Mouse (Mus musculus) layer of hippocampus, adult 2 months (tissue): Measurements from ENCODE around the gene Chp2. TPM values are rescaled to one million over a fixed set of nuclear protein-coding genes. Genes with fewer than 3 reads are reported as not detected.
A peak's percentile ranks its signal among the peaks of the same experiment; 100 is the strongest.
"Not testable (repeated sequence)": the region's sequence is repeated elsewhere in the genome, so short reads cannot be mapped to it uniquely, and the experiment has no call there.

Experiments
- DNase-seq, 2 experiments: peaks; one replicate each; pipeline ENCODE4 v3.0.0; 2022; ENCODE audit warnings: low spot score in 2 of 2
- H3K27ac ChIP-seq: fragments of 200-600 bp; 2 replicates; pipeline ENCODE4 v1.8.1; 2022
- H3K4me3 ChIP-seq: fragments of 200-600 bp; 2 replicates; pipeline ENCODE4 v1.8.1; 2022; ENCODE audit warnings: mild to moderate bottlenecking
- CTCF ChIP-seq: fragments of 200-600 bp; conservative IDR thresholded peaks from 2 replicates; pipeline ENCODE4 v1.8.1; 2022; ENCODE audit warnings: antibody characterized with exemption, mild to moderate bottlenecking, moderate library complexity
- total RNA-seq, 2 experiments: library from RNA; stranded (reverse); gene quantifications; 2 replicates each; pipeline ENCODE4 v1.2.3; 2021

The Chp2 gene
- total RNA-seq, 2 experiments from 2014 or later: 2.7 to 3.3 TPM

- Histone ChIP-seq H3K4me3 (no peak overlapping the region), H3K27ac (no peak overlapping the region)
- no peak for TF ChIP-seq CTCF
- no peak for DNase-seq
Observed at GRCm38 (mm10) chr7:122208276-122209021, 10.8 kb upstream of the Chp2 start.

GRCm38 (mm10) chr7:122226020-122226742 lies 6.9 kb downstream of the Chp2 start:
- DNase-seq: no peak

GRCm38 (mm10) chr7:122226744-122227143 lies 7.4 kb downstream of the Chp2 start:
- no peak for DNase-seq
- no peak overlapping the region for H3K27ac ChIP-seq
- TF ChIP-seq CTCF: no peak
- H3K4me3 ChIP-seq: no peak overlapping the region

More at GRCm38 (mm10) chr7:122226020-122226742, 6.9 kb downstream of the Chp2 start:
- no peak for TF ChIP-seq CTCF
- no peak overlapping the region for H3K4me3 ChIP-seq
- no peak overlapping the region for H3K27ac ChIP-seq

DNA sequence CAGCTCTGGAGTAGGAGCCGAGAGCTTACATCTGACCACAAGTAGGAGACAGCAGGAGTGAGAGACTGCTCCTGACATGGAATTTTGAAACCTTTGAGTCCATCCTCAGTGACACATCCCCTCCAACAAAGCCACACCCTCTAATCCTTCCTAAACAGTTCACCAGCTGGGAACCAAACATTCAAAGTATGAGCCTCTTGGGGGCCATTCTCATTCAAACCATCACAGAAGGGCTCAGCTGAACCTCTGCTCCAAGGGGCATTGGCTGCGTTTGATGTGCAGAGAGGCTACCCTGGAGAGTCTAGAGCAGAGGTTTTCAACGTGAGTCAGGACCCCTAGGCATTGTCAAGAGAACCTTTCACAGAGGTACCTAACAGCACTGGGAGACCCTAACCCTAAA lies 10.0 kb downstream of the Chp2 start:
- Histone ChIP-seq H3K27ac (no peak overlapping the region), H3K4me3 (no peak overlapping the region)
- no peak for TF ChIP-seq CTCF
- DNase-seq: no peak

DNA sequence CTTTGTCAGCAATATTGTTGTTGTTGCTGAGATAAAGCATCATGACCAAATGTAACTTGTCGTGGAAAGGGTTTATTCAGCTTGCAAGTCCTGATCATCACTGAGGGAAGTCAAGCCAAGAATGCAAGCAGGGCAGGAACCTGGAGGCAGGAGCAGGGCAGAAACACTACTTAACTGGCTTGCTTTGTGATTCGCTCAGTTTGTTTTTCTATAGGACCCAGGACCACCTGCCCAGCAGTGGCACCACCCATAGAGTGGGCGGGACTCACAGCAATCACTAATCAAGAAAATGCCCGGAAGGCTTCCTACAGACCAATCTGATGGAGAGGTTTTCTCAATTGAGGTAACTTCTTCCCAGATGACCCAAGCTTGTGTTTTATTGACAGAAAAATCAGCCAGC lies 10.6 kb downstream of the Chp2 start:
- TF ChIP-seq CTCF: no peak
- DNase-seq: no peak
- Histone ChIP-seq H3K27ac (no peak overlapping the region), H3K4me3 (no peak overlapping the region)

- H3K4me3 ChIP-seq: no peak overlapping the region
- TF ChIP-seq CTCF: no peak
- no peak for DNase-seq
- H3K27ac ChIP-seq: no peak overlapping the region
Observed at GRCm38 (mm10) chr7:122230866-122231265, 11.6 kb downstream of the Chp2 start.

GRCm38 (mm10) chr7:122238939-122239338 lies 19.6 kb downstream of the Chp2 start:
- Histone ChIP-seq H3K4me3 (no peak overlapping the region), H3K27ac (no peak overlapping the region)
- no peak for DNase-seq
- TF ChIP-seq CTCF: no peak

DNA sequence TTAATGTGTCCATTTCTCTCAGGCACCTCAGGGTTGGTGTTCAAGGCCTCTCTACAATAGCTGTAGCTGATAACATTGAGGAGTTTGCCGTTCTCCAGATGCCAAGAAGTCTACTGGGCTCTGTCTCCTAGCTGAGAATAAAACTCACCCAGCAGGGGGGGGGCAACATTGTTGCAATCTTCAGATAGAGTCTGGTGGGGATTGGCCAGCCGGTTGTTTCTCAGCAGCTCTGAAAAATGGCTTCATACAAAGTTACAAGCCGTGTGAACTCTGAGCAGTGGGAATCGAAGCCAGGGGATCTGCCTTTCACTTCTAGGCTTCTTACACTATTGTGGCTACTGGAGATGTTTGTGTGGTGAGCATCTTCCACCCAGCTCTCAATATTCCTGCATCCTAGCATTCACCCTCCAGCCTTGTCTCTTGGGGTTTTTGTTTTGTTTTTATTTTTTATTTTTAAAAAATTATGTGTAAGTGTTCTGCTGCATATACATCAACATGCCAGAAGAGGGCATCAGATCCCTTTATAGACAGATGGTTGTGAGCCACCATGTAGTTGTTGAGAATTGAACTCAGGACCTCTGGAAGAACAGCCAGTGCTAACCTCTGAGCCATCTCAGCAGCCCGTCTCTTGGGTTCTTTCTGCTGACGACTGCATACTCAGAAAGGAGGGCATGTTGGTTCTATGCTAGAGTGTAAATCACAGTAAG lies 21.3 kb downstream of the Chp2 start:
- Histone ChIP-seq H3K4me3 (no peak overlapping the region), H3K27ac (no peak overlapping the region)
- peak; percentile 66 for TF ChIP-seq CTCF
- no peak for DNase-seq

DNA sequence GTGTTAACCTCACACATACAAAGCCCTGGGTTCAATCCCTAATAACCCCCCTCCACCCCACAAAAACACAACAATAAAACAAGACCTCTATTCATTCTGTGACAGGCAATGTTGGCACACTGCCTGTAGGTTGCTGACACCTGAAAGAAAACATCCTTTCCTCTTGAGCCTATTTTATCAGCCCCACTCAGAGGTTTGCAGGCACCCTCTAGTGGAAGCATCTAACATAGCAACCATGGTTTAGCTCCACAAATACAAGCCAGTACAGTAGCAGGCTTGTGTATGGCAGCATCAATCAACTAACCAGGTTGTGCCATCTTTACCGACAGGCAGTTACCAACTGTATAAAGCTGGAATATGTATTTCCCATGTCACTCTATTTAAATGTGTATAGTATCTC lies 23.0 kb downstream of the Chp2 start:
- TF ChIP-seq CTCF: peak; percentile 94
- peak; percentile 53 to 56 for DNase-seq
- H3K27ac ChIP-seq: no peak overlapping the region
- no peak overlapping the region for H3K4me3 ChIP-seq

- not testable (repeated sequence) for DNase-seq, H3K27ac ChIP-seq, H3K4me3 ChIP-seq
Observed at GRCm38 (mm10) chr7:122242744-122243143, 23.4 kb downstream of the Chp2 start.

- H3K27ac ChIP-seq: peak overlapping the region; percentile 48; the same call in 1 of the 2 replicates
Observed at GRCm38 (mm10) chr7:122244166-122244565, 24.9 kb downstream of the Chp2 start.

DNA sequence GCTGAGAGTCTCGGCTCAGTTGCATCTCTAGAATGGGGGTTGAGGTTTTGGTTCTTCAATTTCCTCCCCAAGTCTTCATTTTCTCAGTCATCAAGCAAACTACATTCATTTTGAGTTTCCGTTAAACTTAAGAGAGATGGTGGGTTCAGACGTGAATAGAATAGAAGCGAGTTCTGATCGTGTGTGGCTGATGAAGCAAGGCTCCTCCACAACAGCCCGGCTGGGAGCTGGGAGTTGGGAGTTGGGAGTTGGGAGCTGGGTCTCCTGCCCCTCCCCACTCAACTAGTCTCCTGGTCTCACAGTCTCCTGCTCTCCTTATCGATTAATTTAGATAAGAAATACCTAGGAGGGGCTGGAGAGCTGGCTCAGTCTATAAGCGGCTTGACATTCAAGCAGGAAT lies 25.3 kb downstream of the Chp2 start:
- Histone ChIP-seq H3K4me3 (no peak overlapping the region), H3K27ac (peak overlapping the region; percentile 48; the same call in 1 of the 2 replicates)
- no peak for DNase-seq
- TF ChIP-seq CTCF: no peak

More at GRCm38 (mm10) chr7:122244166-122244565, 24.9 kb downstream of the Chp2 start:
- H3K4me3 ChIP-seq: no peak overlapping the region
- DNase-seq: no peak
- no peak for TF ChIP-seq CTCF

GRCm38 (mm10) chr7:122245976-122246375 lies 26.7 kb downstream of the Chp2 start:
- Histone ChIP-seq H3K27ac (no peak overlapping the region), H3K4me3 (no peak overlapping the region)
- DNase-seq: no peak
- no peak for TF ChIP-seq CTCF
